Mouse (Mus musculus): ENCODE data around the gene Col5a3. TPM values are rescaled to one million over a fixed set of nuclear protein-coding genes. Genes with fewer than 3 reads are reported as not detected.

The Col5a3 gene
- polyA plus RNA-seq, 1 experiment from 2014 or later: 0.22 TPM

GRCm38 (mm10) chr9:20748540-20748939 lies 66.3 kb downstream of the Col5a3 start:
- DNase-seq: no peak
- H3K36me3 ChIP-seq (ENCODE audit: insufficient read depth): no peaks in the 10 kb centered on the region
- WGBS: 69% methylated on average over 3 of the region's 3 CpGs
- H3K9me3 ChIP-seq (ENCODE audit: low read depth, low read length): no peaks in the 10 kb centered on the region
- H3K27ac ChIP-seq (ENCODE audit: low read depth): no peak overlapping the region
- H3K9ac ChIP-seq: no peak overlapping the region
- peaks cover 44% of the 10 kb centered on the region for H3K27me3 ChIP-seq (ENCODE audit: insufficient read depth, low read length)
- TF ChIP-seq CTCF (IDR thresholded peaks at IDR 0.05; ENCODE audit: low read depth): no peak
- ATAC-seq (ENCODE audit: insufficient read depth): no peak
- no peak overlapping the region for H3K4me2 ChIP-seq
- no peak overlapping the region for H3K4me3 ChIP-seq (ENCODE audit: low read depth, low read length)
- no peaks in the 10 kb centered on the region for H3K4me1 ChIP-seq (ENCODE audit: insufficient read depth)

GRCm38 (mm10) chr9:20747682-20748081 lies 67.2 kb downstream of the Col5a3 start:
- H3K27ac ChIP-seq (ENCODE audit: low read depth): no peak overlapping the region
- WGBS: 13% methylated on average over 3 of the region's 3 CpGs
- H3K27me3 ChIP-seq (ENCODE audit: insufficient read depth, low read length): peaks cover 47% of the 10 kb centered on the region
- TF ChIP-seq CTCF (IDR thresholded peaks at IDR 0.05; ENCODE audit: low read depth): no peak
- H3K4me2 ChIP-seq: no peak overlapping the region
- H3K9ac ChIP-seq: no peak overlapping the region
- ATAC-seq (ENCODE audit: insufficient read depth) (no peak), DNase-seq (no peak)
- H3K36me3 ChIP-seq (ENCODE audit: insufficient read depth): no peaks in the 10 kb centered on the region
- no peaks in the 10 kb centered on the region for H3K9me3 ChIP-seq (ENCODE audit: low read depth, low read length)
- H3K4me3 ChIP-seq (ENCODE audit: low read depth, low read length): no peak overlapping the region
- H3K4me1 ChIP-seq (ENCODE audit: insufficient read depth): no peaks in the 10 kb centered on the region

GRCm38 (mm10) chr9:20746017-20746660 lies 68.7 kb downstream of the Col5a3 start, which contains the start of gene Olfm2:
Gene Olfm2 (minus strand): TSS chr9:20746349.
- Histone ChIP-seq H3K27ac (ENCODE audit: low read depth) (no peak within 1 kb of the TSS), H3K4me1 (ENCODE audit: insufficient read depth) (no peaks in the 10 kb centered on the region), H3K9ac (peak within 1 kb of the TSS; percentile 47), H3K27me3 (ENCODE audit: insufficient read depth, low read length) (peaks cover 47% of the 10 kb centered on the region), H3K4me2 (peak within 1 kb of the TSS; percentile 62), H3K36me3 (ENCODE audit: insufficient read depth) (no peaks in the 10 kb centered on the region), H3K9me3 (ENCODE audit: low read depth, low read length) (no peaks in the 10 kb centered on the region), H3K4me3 (ENCODE audit: low read depth, low read length) (peak within 1 kb of the TSS; percentile 40)
- WGBS: under 1% methylated on average over 36 of the region's 50 CpGs
- ATAC-seq (ENCODE audit: insufficient read depth): peak; percentile 60
- TF ChIP-seq CTCF (IDR thresholded peaks at IDR 0.05; ENCODE audit: low read depth): no peak
- peak; percentile 5 for DNase-seq

GRCm38 (mm10) chr9:20745129-20745966 lies 69.5 kb downstream of the Col5a3 start:
- Histone ChIP-seq H3K4me3 (ENCODE audit: low read depth, low read length) (peak overlapping the region; percentile 40), H3K27ac (ENCODE audit: low read depth) (no peak overlapping the region), H3K4me1 (ENCODE audit: insufficient read depth) (no peaks in the 10 kb centered on the region), H3K9me3 (ENCODE audit: low read depth, low read length) (no peaks in the 10 kb centered on the region), H3K27me3 (ENCODE audit: insufficient read depth, low read length) (peaks cover 47% of the 10 kb centered on the region), H3K36me3 (ENCODE audit: insufficient read depth) (no peaks in the 10 kb centered on the region), H3K4me2 (peak overlapping the region; percentile 62), H3K9ac (peak overlapping the region; percentile 47; the same call in 1 of the 2 replicates)
- DNase-seq (no peak), ATAC-seq (ENCODE audit: insufficient read depth) (no peak)
- TF ChIP-seq CTCF (IDR thresholded peaks at IDR 0.05; ENCODE audit: low read depth): no peak
- 9% methylated on average over 17 of the region's 17 CpGs for whole genome bisulfite sequencing

- ATAC-seq (ENCODE audit: insufficient read depth): no peak
- H3K9ac ChIP-seq: no peak overlapping the region
- 12% methylated on average over 22 of the region's 22 CpGs for WGBS
- peak; percentile 74 for TF ChIP-seq CTCF (IDR thresholded peaks at IDR 0.05; ENCODE audit: low read depth)
- peak; percentile 26 for DNase-seq
- no peaks in the 10 kb centered on the region for H3K9me3 ChIP-seq (ENCODE audit: low read depth, low read length)
- H3K4me2 ChIP-seq: no peak overlapping the region
- H3K36me3 ChIP-seq (ENCODE audit: insufficient read depth): no peaks in the 10 kb centered on the region
- no peak overlapping the region for H3K4me3 ChIP-seq (ENCODE audit: low read depth, low read length)
- no peak overlapping the region for H3K27ac ChIP-seq (ENCODE audit: low read depth)
- no peaks in the 10 kb centered on the region for H3K4me1 ChIP-seq (ENCODE audit: insufficient read depth)
- H3K27me3 ChIP-seq (ENCODE audit: insufficient read depth, low read length): peaks cover 51% of the 10 kb centered on the region
These were observed 70.7 kb downstream of the Col5a3 start for GRCm38 (mm10) chr9:20743946-20744738.

- peak; percentile 82 for ATAC-seq (ENCODE audit: insufficient read depth)
- WGBS: 2% methylated on average over 12 of the region's 12 CpGs
These were observed 74.5 kb downstream of the Col5a3 start for GRCm38 (mm10) chr9:20740407-20740806.

More at GRCm38 (mm10) chr9:20740407-20740806, 74.5 kb downstream of the Col5a3 start:
- Histone ChIP-seq H3K27ac (ENCODE audit: low read depth) (no peak overlapping the region), H3K36me3 (ENCODE audit: insufficient read depth) (no peaks in the 10 kb centered on the region), H3K4me3 (ENCODE audit: low read depth, low read length) (no peak overlapping the region), H3K4me2 (peak overlapping the region; percentile 27), H3K27me3 (ENCODE audit: insufficient read depth, low read length) (peaks cover 26% of the 10 kb centered on the region), H3K9ac (no peak overlapping the region), H3K4me1 (ENCODE audit: insufficient read depth) (no peaks in the 10 kb centered on the region), H3K9me3 (ENCODE audit: low read depth, low read length) (no peaks in the 10 kb centered on the region)
- DNase-seq: peak; percentile 90
- peak; percentile 98 for TF ChIP-seq CTCF (IDR thresholded peaks at IDR 0.05; ENCODE audit: low read depth)

Data from lung, embryonic 14.5 days (tissue).